Mouse (Mus musculus) bone marrow, adult 2 months (tissue): ENCODE data around the gene Qrfp. TPM values are rescaled to one million over a fixed set of nuclear protein-coding genes. Genes with fewer than 3 reads are reported as not detected.

Source experiments
- H3K27ac ChIP-seq: fragments of 200-500 bp; 2 replicates; pipeline ENCODE4 v1.5.1; 2012; ENCODE audit warnings: low read depth, mild to moderate bottlenecking, control low read depth, inconsistent platforms, low read length; ENCODE audit not compliant: control insufficient read depth, poor library complexity, insufficient read depth
- H3K4me1 ChIP-seq: fragments of 200-500 bp; 2 replicates; pipeline ENCODE4 v1.6.1; 2011; ENCODE audit warnings: low read length; ENCODE audit not compliant: control insufficient read depth, insufficient read depth
- H3K4me3 ChIP-seq: fragments of 200-500 bp; replicated peaks from 2 replicates; pipeline ENCODE3; 2011; ENCODE audit warnings: mild to moderate bottlenecking, low read depth, low read length, control low read depth; ENCODE audit not compliant: control insufficient read depth
- CTCF ChIP-seq: fragments of 200-500 bp; IDR thresholded peaks from 2 replicates; pipeline ENCODE4 v1.5.1; 2011; ENCODE audit warnings: low read length, control low read depth; ENCODE audit not compliant: control insufficient read depth, insufficient read depth
- POLR2A ChIP-seq: fragments of 200-500 bp; IDR thresholded peaks from 2 replicates; pipeline ENCODE4 v1.6.1; 2011; ENCODE audit warnings: low read depth, mild to moderate bottlenecking, control low read depth, low read length, borderline replicate concordance; ENCODE audit not compliant: control insufficient read depth
- WGBS: fragments of 180-500 bp; shearing (Covaris S2); methylation state at CpG from one replicate; pipeline ENCODE4 v1.1.7; 2018; 5-methylcytosine and 5-hydroxymethylcytosine counted together
- polyA plus RNA-seq: library from polyadenylated mRNA; stranded (reverse); fragments of >200 nt; gene quantifications from 2 replicates; pipeline ENCODE4 v1.2.4, GENCODE M21; 2011; ENCODE audit warnings: low replicate concordance; ENCODE audit not compliant: missing spikeins, insufficient read depth, insufficient read length

The Qrfp gene
- polyA plus RNA-seq, 1 experiment = 0.85 TPM

DNA sequence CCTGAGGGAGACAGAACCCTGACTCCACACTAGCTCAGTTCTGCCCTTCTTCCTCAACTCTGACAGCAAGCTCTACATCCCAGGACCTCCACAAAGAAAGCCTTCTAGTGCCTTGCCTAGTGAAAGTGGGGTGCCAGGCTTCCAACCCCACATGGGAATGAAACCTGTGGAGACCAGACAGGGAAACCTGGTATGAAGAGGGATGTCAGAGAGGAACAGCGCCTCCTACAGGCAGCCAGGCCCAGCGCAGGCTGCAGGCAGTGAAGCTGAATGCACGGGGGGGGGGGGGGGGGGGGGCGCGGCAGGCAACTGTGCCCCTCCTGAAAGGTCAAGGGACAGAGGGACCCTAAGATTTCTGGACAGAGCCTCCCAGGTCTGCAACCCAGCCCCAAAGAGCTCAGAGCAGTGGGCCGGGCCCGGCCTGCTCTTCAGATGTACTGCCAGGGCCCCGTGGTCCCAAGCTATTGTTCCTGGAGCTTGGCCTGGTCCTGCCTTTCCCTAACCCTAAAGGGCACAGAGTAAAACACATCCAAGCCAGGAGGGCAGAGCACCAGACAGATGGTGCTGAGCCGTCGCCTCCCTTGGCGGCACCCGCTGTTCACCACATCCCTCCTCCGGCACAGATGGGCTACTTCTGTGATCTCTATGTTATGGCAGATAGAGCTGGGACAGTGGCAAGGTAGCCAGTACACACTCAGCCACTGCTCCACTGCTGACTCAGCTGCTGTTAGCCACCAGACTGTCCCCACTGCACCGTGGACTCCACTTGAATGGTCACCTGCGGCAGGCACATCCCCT lies 13.8 kb upstream of the Qrfp start:
- TF ChIP-seq CTCF = peak; percentile 52; the same call in 1 of the 2 replicates
- TF ChIP-seq POLR2A = no peak
- Histone ChIP-seq H3K4me1 (no peaks in the 10 kb centered on the region; the same call in 1 of the 2 replicates), H3K4me3 (no peak overlapping the region), H3K27ac (no peak overlapping the region)
- 70% methylated on average over 13 of the region's 15 CpGs for WGBS

DNA sequence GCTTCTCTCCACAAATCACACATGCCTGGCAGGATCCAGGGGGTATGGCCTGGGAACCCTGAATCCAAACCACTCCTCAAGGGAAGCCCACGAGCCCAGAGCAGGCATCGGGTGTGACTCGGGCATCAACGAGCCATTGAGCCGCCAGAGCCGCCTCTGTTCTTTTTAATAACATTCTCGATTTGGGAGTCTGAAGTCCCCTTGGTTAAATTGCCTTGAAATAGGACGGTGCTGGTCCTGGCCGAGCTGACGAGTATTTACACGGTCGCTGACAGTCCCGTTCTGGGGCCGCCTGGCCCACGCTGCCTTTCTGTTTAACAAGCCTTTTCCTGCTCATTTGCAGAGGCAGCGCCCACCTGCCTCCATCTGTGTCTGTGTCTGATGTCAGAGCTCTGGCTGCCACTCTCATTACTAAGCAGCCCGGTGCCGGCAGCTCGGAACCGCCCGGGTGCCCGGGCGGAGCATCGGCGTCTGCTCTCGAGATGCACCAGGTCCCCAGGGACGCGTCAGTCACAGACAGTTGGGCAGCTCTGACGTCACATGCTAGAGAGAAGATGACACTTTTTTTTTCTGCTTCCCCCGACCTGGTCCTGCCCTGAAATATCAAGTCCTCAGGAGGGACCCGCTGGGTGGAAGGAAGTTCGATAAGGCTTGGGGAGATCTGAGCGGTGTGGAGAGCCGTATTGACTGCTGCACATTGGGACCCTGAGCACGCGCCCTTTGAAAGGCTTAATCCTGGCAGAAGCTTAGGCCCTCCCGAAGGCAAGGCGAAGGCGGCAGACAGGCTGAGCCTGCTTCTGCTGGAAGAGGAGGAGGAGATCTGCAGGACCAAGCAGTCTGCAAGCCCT lies 12.4 kb upstream of the Qrfp start:
- 19% methylated on average over 39 of the region's 39 CpGs for WGBS
- no peak overlapping the region for H3K4me3 ChIP-seq

DNA sequence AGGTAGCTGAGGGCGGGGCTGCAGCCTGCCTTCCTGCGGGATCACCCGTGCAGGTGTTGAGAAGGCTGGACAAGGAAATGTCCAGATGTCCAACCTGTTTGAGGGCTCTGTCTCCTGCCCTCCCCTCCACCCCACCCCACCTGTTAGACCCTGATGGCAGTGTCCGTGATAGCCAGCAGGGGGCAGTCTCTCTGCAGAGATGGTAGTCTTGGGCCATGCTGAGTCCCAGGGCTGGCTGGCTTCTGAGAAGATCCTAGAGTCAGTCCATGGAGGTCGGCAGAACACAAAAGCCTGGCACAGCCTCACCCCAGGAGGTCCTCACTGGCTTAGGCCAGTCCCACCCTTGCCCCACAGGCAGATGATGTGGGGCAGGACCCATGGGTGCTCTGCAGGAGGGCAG lies 5.0 kb upstream of the Qrfp start:
- 38% methylated on average over 5 of the region's 5 CpGs for WGBS
- Histone ChIP-seq H3K4me1 (no peaks in the 10 kb centered on the region; the same call in none of the 2 replicates), H3K4me3 (no peak overlapping the region), H3K27ac (no peak overlapping the region)
- TF ChIP-seq CTCF (peak; percentile 77), POLR2A (no peak)

More for the DNA sequence above, 12.4 kb upstream of the Qrfp start:
- TF ChIP-seq CTCF (no peak), POLR2A (no peak)
- Histone ChIP-seq H3K4me1 (no peaks in the 10 kb centered on the region; the same call in 1 of the 2 replicates), H3K27ac (no peak overlapping the region)

DNA sequence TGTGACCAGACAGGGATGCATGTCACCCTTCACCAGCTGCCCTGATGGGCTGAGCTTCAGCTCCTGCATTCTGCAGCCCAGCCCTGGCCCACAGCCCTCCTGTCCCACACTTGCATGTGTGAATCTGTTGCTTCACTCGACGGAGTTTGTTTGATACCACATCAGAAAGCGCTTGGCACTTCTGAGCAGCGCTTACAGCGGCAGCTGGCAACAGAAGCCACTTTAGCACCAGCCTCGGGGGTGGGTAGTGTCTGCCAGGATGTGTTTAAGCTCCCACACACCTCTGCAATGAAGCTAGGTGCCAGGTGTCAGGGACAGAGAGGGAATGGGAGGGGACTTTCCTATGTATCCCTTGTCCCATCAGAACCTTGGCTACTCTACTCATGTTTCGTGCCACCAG lies 4.3 kb upstream of the Qrfp start:
- Histone ChIP-seq H3K4me1 (no peaks in the 10 kb centered on the region; the same call in none of the 2 replicates), H3K4me3 (no peak overlapping the region), H3K27ac (no peak overlapping the region)
- no peak for TF ChIP-seq POLR2A
- 73% methylated on average over 7 of the region's 7 CpGs for WGBS

DNA sequence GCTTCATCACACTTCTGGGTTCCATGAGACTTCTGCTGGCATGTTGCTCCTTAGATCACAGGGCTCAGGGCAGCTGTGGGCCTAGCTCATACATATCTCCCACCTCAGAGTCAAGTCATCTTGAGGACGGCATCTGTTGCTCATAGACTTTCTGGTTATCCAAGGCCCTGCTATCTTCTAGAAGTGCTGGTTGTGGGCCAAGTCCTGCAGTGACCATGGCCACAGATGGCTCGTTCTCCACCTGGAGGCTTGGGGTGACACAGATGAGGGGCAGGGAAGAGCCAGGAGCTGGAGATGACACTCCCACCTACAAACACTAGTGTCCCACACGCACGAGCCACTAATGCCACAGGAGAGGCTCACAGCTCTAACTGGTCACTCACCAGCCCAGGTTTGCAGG lies 3.3 kb upstream of the Qrfp start:
- Histone ChIP-seq H3K27ac (no peak overlapping the region), H3K4me3 (no peak overlapping the region), H3K4me1 (no peaks in the 10 kb centered on the region; the same call in none of the 2 replicates)
- no peak for TF ChIP-seq POLR2A
- no peak for TF ChIP-seq CTCF
- 74% methylated on average over 4 of the region's 4 CpGs for WGBS

DNA sequence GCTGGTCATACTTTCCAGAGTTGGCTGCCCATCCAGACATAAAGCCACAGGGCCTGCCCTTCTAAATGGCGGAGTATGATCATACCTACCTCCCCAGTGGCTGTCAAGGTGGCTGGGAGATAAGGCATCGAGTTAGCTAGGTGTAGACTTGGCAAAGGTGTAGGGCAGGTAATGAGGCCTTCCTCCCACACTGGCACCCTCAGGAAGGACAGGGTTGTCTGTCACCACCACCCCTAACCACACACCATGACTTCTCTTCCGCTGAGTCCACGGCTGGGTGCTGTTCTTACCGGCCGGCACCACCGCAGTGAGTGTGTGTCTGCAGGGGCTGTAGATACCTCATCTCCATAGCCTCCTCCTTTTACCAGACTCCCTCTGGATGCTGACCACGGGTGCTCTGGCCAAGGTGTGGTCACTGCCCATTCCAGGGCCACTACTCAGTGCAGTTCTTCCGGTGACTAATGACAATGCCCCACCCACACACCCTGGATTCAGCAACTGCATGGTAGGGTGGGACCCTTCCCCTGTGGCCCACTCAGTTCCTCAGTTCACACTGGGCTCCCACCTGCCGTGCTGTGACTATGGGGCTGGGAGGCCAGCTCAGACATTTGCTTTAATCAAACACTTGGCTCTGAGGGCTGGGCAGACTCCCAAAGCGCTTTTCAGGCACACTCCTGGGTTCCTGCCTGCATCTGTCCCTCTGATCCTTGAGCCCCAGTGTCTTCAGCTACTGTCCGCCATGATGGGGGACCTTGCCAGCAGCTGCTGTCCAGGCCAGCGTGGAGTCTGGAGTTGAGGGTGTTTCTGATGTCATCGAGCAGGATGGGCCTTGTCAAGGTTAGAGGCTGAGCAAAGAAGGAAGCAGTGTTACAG lies 942 bp upstream of the Qrfp start:
- H3K4me3 ChIP-seq = no peak overlapping the region
- H3K4me1 ChIP-seq = no peaks in the 10 kb centered on the region; the same call in none of the 2 replicates
- no peak for TF ChIP-seq CTCF
- no peak for TF ChIP-seq POLR2A
- H3K27ac ChIP-seq = peak overlapping the region; percentile 8
- WGBS = 65% methylated on average over 14 of the region's 14 CpGs

DNA sequence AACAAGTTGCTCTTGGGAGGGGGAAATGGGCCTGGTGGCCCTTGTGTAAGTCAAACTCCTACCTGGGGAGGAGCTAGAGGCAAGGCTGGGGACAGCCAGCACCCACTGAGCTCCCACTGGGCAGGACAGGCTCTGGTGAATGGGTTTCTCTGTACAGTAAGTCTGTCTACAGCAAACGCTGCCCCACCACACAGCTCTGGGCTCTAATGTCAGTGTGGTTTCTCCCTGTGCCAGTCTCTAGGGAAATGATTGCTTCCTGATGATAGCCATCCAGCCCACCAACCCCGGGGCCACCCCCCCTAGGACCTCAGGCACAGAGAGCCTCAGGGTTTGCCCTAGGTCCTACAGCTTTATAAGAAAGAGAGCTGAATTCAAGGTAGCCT lies 1.0 kb downstream of the Qrfp start:
- WGBS = 4% methylated on average over 2 of the region's 2 CpGs
- no peak overlapping the region for H3K27ac ChIP-seq
- TF ChIP-seq POLR2A = no peak
- no peak for TF ChIP-seq CTCF
- H3K4me1 ChIP-seq = no peaks in the 10 kb centered on the region; the same call in none of the 2 replicates
- H3K4me3 ChIP-seq = no peak overlapping the region

DNA sequence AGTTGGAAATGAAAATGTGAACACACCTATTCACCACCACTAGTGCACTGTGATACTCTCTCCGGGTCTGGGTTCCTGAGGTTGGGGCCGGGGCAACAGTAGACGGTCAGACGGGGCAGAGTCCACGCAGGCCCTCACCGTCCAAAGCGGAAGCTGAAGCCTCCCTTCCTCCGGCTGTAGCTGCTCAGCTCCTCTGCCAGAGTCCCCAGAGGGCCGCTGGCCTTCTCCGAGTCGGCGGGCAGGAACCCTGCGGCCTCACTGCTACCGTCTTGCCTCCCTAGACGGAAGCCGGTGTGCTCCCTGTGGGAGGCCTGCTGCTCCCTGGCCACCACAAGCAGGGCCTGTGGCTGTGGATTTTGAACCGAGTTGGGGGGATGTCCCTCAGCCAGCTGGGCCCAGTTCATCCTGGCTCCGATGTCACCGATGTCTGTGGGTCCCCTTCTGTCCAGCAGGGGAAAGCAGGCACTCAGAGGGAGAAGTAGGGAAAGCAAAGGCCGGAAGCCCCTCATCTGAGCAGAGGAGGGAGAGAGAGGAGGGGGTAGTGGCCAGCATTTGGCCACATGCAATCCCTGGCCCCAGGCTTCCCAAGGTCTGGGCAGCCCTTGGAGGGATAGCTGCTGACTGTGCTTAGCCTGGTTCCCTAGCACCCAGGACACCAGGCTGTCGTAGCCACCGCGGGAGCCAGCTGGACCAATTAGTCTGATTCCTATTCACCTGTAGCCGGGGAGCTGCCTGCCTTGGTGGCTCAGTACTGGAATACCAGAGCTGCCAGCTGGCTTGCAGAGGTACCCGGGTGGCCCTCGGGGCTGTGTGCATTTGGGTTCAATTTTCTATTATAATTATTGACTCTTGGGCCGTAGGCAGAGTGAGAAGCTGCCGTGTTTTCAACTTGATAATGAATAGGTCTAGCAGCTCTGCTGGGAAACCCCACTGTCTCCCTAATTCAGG lies 1.7 kb downstream of the Qrfp start:
- Histone ChIP-seq H3K27ac (no peak overlapping the region), H3K4me3 (no peak overlapping the region), H3K4me1 (no peaks in the 10 kb centered on the region; the same call in 1 of the 2 replicates)
- WGBS = 77% methylated on average over 28 of the region's 28 CpGs
- TF ChIP-seq POLR2A = no peak
- no peak for TF ChIP-seq CTCF
